Mouse (Mus musculus) embryo, embryonic 11 days (tissue): ENCODE results near the gene Tmem145.
"Not testable (repeated sequence)": the region's sequence is repeated elsewhere in the genome, so short reads cannot be mapped to it uniquely, and the experiment has no call there.

ENCODE experiments used
- DNase-seq: peaks from one replicate; pipeline ENCODE4 v3.0.0-alpha.2; 2015

Tmem145 gene

GRCm38 (mm10) chr7:25305956-25306613 lies at the start of gene Tmem145:
Gene Tmem145, plus strand, starts transcription at chr7:25306106.
- peak; percentile 86 for DNase-seq

DNA sequence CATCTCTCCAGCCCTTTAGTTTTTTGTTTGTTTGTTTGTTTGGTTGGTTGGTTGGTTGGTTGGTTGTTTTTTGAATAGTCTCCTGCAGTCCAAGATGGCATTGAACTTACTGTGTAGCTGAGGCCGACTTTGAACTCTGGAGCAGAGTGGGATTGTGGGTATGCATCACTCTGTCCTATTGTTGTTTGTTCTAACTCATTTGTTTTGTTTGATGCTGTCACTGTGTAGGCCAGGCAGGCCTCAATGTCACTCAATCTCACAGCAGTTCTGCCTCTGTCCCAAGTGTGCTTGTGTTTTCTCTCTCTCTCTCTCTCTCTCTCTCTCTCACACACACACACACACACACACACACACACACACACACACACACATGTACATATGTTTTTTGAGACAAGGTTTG lies 44.0 kb upstream of the Tmem145 start:
- DNase-seq = no peak

DNA sequence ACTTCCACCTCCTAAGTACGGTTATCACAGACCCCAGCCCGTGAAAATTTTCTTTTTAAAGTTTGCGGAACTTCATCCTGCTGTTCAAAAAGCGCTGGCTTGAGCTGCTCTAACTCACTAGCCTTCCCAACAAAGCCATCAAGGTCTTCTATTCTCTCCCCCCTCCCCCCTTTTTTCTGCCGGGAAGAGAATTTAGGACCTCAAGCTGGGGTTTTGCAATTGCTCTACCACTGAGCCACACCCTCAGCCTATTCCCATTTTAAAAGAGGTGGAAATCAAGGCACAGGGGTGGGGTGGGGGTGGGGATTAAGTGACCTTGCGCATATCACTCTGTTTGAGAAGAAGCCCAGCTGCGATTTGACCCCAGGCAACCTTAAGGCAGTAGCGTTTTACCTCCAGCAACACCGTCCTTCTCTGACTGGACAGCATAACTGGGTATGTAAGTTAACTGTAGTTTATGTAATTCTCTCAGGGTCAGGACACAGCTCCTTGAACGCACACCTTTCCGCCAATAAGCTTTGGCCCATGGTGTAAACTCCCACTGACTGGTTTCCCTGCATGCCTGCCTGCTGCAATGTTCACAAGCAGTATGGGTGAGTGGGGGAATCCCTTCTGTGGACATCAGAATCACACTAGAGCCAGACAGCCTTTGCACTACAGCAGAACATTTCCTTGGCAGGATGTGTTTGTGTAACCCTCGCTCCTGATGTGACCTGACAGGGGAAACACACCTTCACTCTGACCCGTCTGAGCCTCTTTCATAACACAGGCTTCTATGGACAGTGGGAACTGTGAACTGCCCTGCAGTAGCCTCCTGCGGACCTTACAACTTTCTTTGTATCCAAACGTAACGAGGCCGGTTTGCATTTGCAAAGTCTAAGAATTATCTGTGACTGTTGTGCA lies 41.7 kb upstream of the Tmem145 start:
- no peak for DNase-seq

DNA sequence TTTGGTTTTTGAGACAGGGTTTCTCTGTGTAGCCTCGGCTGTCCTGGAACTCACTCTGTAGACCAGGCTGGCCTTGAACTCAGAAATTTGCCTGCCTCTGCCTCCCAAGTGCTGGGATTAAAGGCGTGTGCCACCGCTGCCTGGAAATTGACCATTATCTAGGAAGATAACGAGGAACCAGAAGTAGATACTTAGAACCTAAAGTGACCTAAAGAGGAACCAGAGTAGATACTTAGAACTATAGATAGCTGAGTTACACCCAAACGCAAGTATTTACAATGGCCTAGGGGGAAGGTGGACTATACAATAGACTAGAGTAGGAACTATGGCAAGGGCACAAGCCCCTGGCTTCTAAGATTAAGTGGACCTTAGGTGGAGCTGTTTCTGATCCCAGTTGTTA lies 40.2 kb upstream of the Tmem145 start:
- not testable (repeated sequence) for DNase-seq

DNA sequence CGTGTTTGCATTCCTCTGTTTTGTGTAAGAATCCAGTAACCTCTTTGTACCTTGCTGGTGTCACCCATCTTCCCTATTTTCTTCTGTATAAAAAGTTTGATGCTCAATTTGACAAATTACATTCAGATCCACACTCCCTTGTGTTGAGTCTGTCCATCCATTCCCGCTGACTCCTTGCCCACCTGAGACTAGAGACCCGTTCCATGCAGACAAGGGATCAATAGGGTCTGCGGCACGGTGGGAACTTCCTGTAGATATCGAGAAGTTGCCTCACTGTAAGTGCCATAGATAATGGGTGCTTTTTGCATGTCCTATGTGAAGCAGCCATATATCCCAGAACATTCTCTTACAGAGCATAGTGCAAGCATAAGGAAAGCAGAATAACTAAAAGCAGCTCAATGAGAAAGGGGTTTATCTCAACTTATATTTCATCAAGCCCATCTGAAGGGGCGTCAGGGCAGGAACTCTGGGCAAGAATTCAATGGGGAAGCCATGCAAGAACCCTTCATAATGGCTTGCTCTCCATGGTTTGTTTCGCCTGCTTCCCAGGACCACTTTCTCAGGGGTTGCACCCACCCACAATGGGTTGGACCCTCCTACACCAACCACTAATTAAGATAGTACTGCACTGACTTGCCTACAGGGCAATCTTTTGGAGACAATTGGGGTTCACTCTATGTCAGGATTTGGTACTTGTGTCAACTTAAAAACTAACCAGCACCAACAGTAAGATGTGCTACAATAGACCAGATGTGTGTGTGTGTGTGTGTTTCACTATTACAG lies 39.5 kb upstream of the Tmem145 start:
- DNase-seq = no peak

- peak; percentile 100 for DNase-seq
Observed at GRCm38 (mm10) chr7:25267301-25267750, 38.6 kb upstream of the Tmem145 start, which contains the start of gene Cic. Gene Cic, plus strand, starts transcription at chr7:25267704.

DNA sequence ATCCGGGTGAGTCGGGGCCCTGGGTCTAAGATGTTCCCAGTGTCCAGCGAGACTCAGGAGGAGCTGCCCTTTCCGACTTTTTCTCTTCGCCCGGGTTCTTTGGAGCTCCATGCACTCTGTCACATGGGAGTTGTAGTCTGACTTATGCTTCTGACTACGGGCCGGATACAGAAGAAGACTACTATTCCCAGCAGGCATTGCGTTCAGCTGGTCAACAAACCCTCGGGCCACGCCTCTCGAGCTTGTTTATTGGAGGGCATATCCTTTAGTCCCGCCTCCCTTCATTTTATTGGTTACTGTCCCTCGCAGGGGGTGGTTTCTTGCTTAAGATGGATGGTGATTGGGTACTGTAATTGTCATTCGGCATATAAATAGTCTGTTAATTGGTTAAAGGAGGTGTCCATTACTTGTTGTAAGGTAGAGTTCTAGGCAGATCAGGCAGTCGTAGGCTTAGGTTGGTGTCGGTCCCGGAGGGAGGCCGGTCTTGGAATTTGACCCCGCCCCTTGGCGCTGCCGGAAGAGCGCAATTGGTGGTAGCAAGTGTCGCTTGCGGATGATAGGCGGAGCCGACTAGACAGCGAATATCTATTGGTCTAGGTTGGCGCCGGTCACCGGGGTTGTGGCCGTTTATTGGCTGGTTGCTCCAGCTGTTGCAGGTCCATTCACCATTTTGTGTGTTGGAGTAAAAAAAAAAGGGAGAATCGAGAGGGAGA lies 38.0 kb upstream of the Tmem145 start:
- peak; percentile 100 for DNase-seq

- no peak for DNase-seq
Observed at GRCm38 (mm10) chr7:25268588-25268987, 37.3 kb upstream of the Tmem145 start.

DNA sequence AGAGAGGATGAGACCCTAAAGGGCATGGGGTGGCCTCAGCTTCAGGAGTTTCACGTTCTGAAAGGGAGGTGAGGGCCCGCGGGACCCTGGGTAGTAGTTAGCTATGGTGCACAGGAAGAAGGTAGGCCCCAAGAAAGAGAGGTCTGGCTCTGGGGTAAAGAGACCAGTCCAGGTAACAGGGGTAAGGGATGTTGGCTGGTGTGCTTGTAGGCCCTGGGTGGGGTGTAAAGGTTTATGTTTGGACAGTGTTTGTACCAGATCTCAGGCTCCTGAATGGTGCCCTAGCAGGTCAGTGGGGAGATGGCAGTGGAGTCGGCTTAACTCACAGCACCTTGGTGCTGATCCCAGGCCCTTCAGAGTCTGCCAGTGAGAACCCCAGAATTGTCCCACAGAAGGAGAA lies 36.9 kb upstream of the Tmem145 start:
- DNase-seq = no peak

DNA sequence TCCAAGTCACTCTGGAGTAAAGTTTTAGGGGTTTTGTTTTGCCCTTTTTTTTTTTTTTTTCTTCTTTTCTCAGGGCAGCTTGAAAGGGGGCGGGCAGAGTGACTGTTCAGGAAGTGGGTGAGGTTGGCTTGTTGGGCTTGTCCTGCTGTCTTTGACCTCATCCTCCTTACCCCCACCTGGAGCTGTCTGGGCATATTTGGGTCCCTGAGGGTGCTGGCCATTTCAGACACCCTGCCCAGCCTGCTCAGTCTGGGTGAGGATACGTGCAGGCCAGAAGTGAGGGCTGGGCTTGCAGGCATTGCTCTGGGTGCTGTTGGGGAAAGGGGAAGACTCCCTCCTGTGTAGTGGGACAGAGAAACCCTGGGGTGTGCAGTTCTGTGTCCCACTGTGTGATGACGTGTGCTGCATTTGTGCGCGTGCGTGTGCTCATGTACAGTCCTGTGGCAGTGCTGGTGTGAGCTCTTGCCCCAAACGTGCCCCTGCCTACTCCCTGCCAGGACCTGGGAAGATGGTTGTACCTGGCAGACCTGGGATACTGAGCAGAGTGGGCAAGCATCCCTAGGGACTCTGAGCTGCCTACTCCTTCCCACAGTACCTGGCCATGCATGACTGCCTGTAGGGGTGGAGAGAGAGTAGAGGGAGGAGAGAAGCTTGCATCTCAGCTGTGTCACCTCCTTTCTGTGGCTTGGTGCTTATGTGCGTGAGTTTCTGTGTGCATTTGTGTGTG lies 36.2 kb upstream of the Tmem145 start:
- DNase-seq = no peak

GRCm38 (mm10) chr7:25270652-25271633 lies 35.0 kb upstream of the Tmem145 start:
- DNase-seq = no peak

DNA sequence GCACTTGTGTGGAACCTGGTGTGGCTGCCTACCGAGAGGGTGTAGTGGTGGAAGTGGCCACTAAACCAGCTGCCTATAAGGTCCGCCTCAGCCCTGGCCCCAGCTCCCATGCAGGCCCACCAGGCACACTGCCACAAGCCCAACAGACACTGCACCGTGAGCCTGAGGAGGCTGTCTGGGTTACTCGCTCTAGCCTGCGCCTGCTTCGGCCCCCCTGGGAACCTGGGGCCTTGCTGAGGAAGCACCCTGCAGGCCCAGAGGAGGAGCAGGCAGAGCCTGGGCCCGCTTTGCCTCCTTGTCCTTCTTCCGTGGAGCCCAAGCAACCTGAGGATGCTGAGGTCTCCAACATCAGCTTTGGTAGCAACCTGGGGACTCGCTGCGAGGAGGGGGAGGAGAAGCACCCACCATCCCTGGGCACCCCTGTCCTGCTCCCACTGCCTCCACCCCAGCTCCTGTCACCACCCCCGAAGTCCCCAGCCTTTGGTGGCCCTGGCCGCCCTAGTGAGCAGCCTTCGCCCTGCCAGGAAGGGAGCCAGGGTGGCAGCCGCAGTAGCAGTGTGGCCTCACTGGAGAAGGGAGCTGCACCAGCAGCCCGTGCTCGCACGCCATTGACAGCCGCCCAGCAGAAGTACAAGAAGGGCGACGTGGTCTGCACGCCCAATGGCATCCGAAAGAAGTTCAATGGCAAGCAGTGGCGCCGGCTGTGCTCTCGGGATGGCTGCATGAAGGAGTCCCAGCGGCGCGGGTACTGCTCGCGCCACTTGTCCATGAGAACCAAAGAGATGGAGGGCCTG lies 34.1 kb upstream of the Tmem145 start:
- no peak for DNase-seq

DNA sequence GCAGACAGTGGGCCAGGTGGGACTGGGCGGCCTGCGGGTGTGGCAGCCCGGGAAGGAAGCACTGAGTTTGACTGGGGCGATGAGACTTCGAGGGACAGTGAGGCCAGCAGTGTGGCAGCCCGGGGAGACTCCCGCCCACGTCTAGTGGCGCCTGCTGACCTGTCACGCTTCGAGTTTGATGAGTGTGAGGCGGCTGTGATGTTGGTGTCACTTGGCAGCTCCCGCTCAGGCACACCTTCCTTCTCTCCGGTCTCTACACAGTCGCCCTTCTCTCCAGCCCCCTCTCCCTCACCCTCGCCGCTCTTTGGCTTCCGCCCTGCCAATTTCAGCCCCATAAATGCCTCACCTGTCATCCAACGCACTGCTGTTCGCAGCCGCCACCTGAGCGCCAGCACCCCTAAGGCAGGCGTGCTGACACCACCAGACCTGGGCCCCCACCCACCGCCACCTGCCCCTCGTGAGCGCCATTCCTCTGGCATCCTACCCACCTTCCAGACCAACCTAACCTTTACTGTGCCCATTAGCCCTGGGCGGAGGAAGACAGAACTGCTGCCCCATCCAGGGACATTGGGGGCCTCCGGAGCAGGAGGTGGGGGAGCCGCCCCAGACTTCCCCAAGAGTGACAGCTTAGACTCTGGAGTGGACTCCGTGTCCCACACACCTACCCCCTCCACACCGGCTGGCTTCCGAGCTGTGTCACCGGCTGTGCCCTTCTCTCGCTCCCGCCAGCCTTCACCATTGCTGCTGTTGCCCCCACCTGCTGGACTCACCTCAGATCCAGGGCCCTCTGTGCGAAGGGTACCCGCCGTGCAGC lies 33.3 kb upstream of the Tmem145 start:
- no peak for DNase-seq

DNA sequence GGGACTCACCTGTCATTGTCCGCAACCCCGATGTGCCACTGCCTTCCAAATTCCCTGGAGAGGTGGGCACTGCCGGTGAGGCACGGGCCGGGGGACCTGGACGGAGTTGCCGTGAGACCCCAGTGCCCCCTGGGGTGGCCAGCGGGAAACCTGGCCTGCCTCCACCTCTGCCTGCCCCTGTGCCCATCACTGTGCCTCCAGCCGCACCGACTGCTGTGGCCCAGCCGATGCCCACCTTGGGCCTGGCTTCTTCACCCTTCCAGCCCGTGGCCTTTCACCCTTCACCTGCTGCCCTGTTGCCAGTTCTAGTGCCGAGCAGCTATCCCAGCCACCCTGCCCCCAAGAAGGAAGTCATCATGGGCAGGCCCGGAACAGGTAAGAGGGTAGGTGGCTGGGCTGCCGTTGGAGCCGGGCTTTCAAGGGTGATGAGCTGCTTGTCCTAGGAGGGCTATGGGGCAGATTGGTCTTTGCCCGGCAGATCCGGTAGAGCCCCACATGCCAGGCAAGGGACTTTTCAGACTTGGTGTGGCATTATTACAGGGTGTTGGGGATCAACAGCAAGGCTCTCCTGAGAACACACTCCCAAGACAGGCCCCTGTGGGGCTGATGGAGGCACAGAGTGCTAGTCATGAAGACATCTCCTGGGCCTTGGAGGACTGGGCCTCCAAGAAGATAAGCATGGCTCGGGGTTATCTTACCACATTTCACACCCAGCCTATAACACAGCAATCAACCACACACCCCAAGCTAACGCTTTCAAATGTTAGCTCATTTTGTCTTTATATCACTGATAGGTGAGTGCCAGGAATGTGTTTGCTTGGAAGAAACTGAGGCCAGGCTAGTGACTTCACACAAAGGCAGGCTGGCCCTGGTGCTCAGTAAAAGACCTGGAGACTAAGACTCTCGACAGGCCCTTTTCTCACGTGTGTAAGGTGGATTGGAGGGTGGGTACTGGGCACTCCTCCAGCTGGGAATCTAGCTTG lies 32.4 kb upstream of the Tmem145 start:
- DNase-seq = no peak

DNA sequence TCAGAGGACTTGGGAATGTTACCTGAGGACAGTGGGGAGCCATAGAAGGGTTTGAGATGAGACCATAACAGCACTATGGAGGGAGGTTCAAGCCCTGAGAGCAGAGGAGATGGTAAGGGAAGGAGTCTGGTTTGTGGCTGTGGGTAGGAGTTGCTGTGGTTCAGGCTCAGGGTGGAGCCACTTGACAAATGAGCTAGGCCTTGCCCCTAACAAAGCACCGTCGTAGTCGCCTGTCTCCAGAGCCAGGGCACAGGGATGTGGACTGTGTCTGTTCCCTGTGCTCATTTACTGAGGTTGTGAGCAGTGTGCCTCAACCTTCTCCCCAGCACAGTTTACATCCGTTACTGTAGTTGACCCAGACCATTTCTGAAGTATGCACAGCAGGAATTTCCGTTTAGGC lies 31.3 kb upstream of the Tmem145 start:
- no peak for DNase-seq

- no peak for DNase-seq
Observed at GRCm38 (mm10) chr7:25274996-25275395, 30.9 kb upstream of the Tmem145 start.

- no peak for DNase-seq
Observed at GRCm38 (mm10) chr7:25275555-25276298, 30.2 kb upstream of the Tmem145 start.
